Mouse (Mus musculus) midbrain, embryonic 13.5 days (tissue): ENCODE measurements at regions not wholly inside any gene's neighbourhood (a gene's known extent, or its start where the extent isn't known, plus 50 kb on each side); places are given as distances from the start of the nearest gene placed in this dataset.

Experiments used
- ATAC-seq: fragments of 200-750 bp; cut with Nextera tagmentation; 2 replicates; pipeline ENCODE4 v1.8.0; 2017; ENCODE audit warnings: mild to moderate bottlenecking, moderate TSS enrichment, moderate library complexity
- H3K27ac ChIP-seq: fragments of 300-500 bp; sonication (generic); 2 replicates; pipeline ENCODE4 v1.5.1; 2015; ENCODE audit warnings: inconsistent platforms, mild to moderate bottlenecking, moderate library complexity
- H3K27me3 ChIP-seq: fragments of 300-500 bp; sonication (generic); 2 replicates; pipeline ENCODE4 v1.6.1; 2015; ENCODE audit warnings: mild to moderate bottlenecking, inconsistent platforms
- H3K36me3 ChIP-seq: fragments of 300-500 bp; sonication (generic); 2 replicates; pipeline ENCODE4 v1.6.1; 2015; ENCODE audit warnings: mild to moderate bottlenecking, inconsistent platforms
- H3K4me1 ChIP-seq: fragments of 300-500 bp; sonication (generic); replicated peaks from 2 replicates; pipeline ENCODE4 v1.6.1; 2015; ENCODE audit warnings: inconsistent platforms
- H3K4me2 ChIP-seq: fragments of 300-500 bp; sonication (generic); replicated peaks from 2 replicates; pipeline ENCODE4 v1.6.1; 2015; ENCODE audit warnings: moderate library complexity, mild to moderate bottlenecking, inconsistent platforms
- H3K4me3 ChIP-seq: fragments of 300-500 bp; sonication (generic); replicated peaks from 2 replicates; pipeline ENCODE4 v1.5.1; 2015; ENCODE audit warnings: mild to moderate bottlenecking, inconsistent platforms
- H3K9ac ChIP-seq: fragments of 300-500 bp; sonication (generic); replicated peaks from 2 replicates; pipeline ENCODE4 v1.6.1; 2015; ENCODE audit warnings: mild to moderate bottlenecking, inconsistent platforms
- H3K9me3 ChIP-seq: fragments of 300-500 bp; sonication (generic); 2 replicates; pipeline ENCODE4 v1.6.1; 2016; ENCODE audit warnings: mild to moderate bottlenecking, inconsistent platforms
- WGBS: fragments of 180-500 bp; shearing (Covaris S2); methylation state at CpG from one replicate; pipeline ENCODE4 v1.1.7; 2015; 5-methylcytosine and 5-hydroxymethylcytosine counted together

DNA sequence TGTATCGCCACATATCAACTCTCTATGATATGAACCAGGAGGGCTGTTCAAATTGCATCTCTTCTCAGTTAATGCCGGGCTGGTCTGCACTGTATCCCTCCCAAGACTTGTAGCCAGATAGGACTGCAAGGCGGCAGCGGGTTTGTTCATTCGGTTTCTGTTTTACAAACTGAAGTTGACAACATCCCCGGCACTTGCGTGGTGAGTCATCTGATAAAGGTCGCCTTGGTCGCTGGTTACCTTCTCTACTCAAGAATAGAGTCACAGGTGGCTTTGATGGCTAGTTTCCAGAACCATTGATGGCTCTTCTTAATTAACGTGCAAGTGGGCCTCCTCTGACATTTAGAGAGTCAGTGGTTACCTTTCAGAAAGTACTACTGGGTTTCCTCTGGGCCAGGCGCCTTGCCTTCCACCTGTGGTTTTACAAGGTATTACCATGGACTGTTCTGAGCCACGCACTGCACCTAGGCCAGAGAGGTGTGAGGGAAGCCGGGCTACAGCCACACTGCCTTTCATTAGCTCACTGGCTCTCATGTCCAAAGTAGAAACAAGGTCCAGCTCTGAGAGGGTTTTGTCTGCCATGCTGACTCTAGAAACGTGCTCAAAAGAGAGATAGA lies 1266.9 kb upstream of the A1bg start:
- no peaks in the 10 kb centered on the region for H3K36me3 ChIP-seq
- 90% methylated on average over 14 of the region's 14 CpGs for WGBS
- H3K27me3 ChIP-seq, result no peaks in the 10 kb centered on the region
- no peak overlapping the region for H3K4me2 ChIP-seq
- H3K9me3 ChIP-seq, result no peaks in the 10 kb centered on the region
- H3K4me1 ChIP-seq, result no peaks in the 10 kb centered on the region
- H3K4me3 ChIP-seq, result no peak overlapping the region
- H3K27ac ChIP-seq, result no peak overlapping the region
- H3K9ac ChIP-seq, result no peak overlapping the region
- ATAC-seq, result no peak

DNA sequence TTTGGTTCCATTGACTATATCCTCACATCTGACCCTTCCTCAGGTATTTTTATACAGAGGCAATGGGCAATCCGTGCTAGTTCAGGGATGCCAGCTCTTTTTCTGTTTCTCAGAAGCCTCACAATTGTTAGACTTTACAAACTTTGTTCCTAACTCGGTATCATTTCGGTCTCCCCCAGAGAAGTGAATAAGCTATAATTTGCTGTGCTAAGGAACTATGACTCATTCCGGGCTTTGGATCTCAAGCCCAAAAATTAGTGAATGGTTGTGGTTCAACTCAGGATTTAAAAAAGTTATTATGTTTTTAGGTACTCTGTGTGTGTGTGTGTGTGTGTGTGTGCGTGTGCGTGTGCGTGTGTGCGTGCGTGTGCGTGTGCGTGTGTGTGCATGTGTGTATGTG lies 1263.7 kb upstream of the A1bg start:
- Histone ChIP-seq H3K27me3 (no peaks in the 10 kb centered on the region), H3K4me1 (no peaks in the 10 kb centered on the region), H3K36me3 (no peaks in the 10 kb centered on the region), H3K4me2 (no peak overlapping the region), H3K4me3 (no peak overlapping the region), H3K9me3 (no peaks in the 10 kb centered on the region), H3K9ac (no peak overlapping the region), H3K27ac (no peak overlapping the region)
- ATAC-seq, result no peak
- 95% methylated on average over 11 of the region's 11 CpGs for WGBS

DNA sequence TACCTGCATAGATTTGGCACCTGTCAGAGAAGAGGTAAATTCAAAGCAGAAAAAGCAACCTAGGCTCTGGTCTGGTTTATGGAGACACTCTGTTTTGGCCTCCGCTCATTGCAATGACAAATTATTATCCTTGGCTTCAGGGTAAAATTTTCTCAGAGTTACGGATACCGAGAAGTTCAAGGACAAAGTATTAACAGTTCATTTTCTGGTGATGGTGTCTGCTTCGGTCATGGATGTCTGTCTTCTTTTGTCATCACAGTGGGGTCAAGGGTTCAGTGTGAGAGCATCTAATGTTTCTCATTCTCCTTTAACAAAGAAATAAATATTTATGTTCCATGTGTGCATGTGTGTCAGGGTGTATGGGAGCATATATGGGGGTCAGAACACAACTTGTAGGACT lies 1261.0 kb upstream of the A1bg start:
- Histone ChIP-seq H3K27ac (no peak overlapping the region), H3K27me3 (no peaks in the 10 kb centered on the region), H3K4me2 (no peak overlapping the region), H3K4me1 (no peaks in the 10 kb centered on the region), H3K4me3 (no peak overlapping the region), H3K9me3 (no peaks in the 10 kb centered on the region), H3K9ac (no peak overlapping the region), H3K36me3 (no peaks in the 10 kb centered on the region)
- ATAC-seq, result no peak
- WGBS, result 98% methylated on average over 4 of the region's 4 CpGs

DNA sequence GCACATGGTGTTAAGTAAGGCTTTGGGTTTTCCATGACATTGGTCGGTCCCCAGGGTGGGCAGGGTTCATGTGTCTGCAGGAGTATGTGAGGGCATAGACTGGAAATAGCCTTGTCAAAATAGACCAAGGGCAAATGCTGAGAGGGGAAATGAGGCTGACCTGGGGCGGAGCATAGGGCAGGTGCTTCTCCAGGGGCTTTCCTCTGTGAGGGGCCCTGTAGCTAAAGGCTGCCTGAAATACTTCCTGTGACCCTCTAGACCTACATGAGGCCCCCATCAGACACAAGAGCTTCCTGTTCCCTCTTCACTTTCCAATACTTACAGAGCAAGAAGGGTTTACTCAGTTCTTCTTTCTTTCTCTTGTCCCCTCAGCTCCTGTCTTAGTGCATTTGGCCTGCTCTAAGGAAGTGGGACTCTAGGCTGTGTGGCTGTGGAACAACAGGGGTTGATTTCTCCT lies 1258.7 kb upstream of the A1bg start:
- no peak for ATAC-seq
- Histone ChIP-seq H3K27ac (no peak overlapping the region), H3K4me1 (no peaks in the 10 kb centered on the region), H3K36me3 (no peaks in the 10 kb centered on the region), H3K9me3 (no peaks in the 10 kb centered on the region), H3K4me2 (no peak overlapping the region), H3K4me3 (no peak overlapping the region), H3K27me3 (no peaks in the 10 kb centered on the region), H3K9ac (no peak overlapping the region)
- WGBS, result 89% methylated on average over 2 of the region's 2 CpGs

DNA sequence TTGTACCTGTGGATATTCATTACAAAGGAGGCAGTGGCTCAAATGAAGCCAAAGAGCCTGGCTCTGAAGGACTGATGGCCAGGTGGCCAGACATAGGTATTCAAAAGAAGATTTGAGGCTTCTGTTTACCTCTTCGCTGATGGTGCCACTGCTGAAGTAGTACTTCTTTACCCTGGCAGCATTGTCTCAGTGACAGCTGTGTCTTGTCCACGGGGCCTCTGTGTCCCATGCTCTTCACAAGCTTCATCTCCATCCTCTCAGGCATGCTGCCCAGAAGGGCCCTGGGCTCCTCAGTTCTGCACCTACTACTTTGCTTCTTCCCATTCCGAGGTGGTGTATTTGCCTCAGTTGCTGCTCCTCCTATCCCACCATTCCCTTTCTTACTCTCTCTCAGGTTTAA lies 1257.9 kb upstream of the A1bg start:
- no peak for ATAC-seq
- H3K9ac ChIP-seq, result no peak overlapping the region
- H3K4me2 ChIP-seq, result no peak overlapping the region
- no peaks in the 10 kb centered on the region for H3K27me3 ChIP-seq
- H3K4me3 ChIP-seq, result no peak overlapping the region
- no peaks in the 10 kb centered on the region for H3K9me3 ChIP-seq
- H3K4me1 ChIP-seq, result no peaks in the 10 kb centered on the region
- no peaks in the 10 kb centered on the region for H3K36me3 ChIP-seq
- 92% methylated on average over 3 of the region's 3 CpGs for WGBS
- H3K27ac ChIP-seq, result no peak overlapping the region

DNA sequence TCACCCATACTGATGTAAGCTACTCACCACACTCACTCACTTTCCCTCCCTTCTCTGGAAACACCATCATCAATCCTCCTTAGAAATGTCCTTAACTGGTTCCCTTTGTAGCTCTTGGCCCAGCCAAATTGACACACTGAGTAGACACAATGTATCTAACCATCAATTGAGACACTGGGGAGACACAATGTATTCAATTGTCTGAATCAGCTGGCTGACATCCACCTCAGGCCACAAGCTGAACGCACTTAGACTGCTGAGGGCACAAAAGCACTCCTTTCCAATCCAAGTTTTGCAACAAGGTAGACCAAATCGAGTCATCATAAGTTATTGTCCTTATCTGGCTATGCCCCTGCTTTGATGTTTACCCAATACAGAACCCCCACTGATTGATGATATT lies 1257.0 kb upstream of the A1bg start:
- Histone ChIP-seq H3K4me1 (no peaks in the 10 kb centered on the region), H3K9me3 (no peaks in the 10 kb centered on the region), H3K4me2 (no peak overlapping the region), H3K4me3 (no peak overlapping the region), H3K36me3 (no peaks in the 10 kb centered on the region), H3K9ac (no peak overlapping the region), H3K27ac (no peak overlapping the region), H3K27me3 (no peaks in the 10 kb centered on the region)
- ATAC-seq, result no peak
- 81% methylated on average over 2 of the region's 2 CpGs for WGBS

DNA sequence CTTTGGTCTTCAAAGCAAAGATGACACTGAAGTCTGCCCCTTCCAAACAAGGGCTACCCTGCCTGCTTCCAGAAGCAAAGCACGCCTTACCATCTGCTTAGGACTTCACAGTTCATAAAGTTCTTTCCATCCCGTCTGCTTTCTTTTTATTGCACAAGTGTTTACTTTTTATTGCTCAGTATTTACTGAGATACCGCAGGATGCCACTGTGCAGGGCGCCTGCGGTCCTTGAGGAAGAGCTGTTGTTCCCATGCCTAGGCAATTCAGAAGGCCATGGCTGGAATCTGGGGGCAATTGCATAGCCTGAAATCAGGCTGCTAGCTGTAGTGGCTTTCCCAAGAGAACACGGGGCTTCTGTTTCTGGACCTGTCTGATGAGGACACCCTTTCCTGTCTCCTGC lies 1255.8 kb upstream of the A1bg start:
- H3K27ac ChIP-seq, result no peak overlapping the region
- H3K4me2 ChIP-seq, result no peak overlapping the region
- H3K9ac ChIP-seq, result no peak overlapping the region
- 94% methylated on average over 6 of the region's 6 CpGs for WGBS
- no peak overlapping the region for H3K4me3 ChIP-seq
- H3K4me1 ChIP-seq, result no peaks in the 10 kb centered on the region
- no peaks in the 10 kb centered on the region for H3K9me3 ChIP-seq
- ATAC-seq, result no peak
- H3K36me3 ChIP-seq, result no peaks in the 10 kb centered on the region
- H3K27me3 ChIP-seq, result no peaks in the 10 kb centered on the region

DNA sequence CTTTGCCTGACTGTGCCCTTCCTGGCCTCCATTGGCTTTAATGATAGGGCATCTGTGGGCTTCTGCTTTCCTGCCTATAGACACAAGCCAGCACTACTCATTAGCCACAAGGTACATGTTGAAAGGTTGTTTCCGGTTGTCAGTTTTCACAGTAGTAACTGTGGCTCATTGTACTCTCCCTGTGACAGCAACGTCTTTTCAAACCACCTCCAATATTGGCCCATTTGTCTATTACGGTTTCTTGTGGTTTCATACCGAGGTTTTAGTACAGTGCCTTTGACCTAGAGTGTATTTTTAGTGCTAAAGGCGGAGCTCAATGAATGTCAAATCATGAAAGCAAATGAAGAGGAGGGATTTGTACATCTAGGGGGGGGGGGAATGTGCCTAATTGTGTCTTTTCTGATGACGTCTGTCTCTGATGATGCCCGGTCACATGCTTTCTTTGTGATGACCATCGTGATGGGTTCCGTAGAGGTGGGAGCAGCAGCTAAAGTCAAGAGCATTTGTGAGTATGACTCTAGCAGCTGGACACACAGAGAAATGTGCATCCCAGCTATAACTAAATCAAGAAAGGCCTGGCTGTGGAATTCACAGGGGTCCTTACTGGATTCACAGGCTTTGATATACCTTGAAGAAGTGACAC lies 1255.1 kb upstream of the A1bg start:
- Histone ChIP-seq H3K4me1 (no peaks in the 10 kb centered on the region), H3K36me3 (no peaks in the 10 kb centered on the region), H3K9ac (no peak overlapping the region), H3K4me2 (no peak overlapping the region), H3K9me3 (no peaks in the 10 kb centered on the region), H3K4me3 (no peak overlapping the region), H3K27ac (no peak overlapping the region), H3K27me3 (no peaks in the 10 kb centered on the region)
- WGBS, result 95% methylated on average over 9 of the region's 9 CpGs
- ATAC-seq, result no peak

DNA sequence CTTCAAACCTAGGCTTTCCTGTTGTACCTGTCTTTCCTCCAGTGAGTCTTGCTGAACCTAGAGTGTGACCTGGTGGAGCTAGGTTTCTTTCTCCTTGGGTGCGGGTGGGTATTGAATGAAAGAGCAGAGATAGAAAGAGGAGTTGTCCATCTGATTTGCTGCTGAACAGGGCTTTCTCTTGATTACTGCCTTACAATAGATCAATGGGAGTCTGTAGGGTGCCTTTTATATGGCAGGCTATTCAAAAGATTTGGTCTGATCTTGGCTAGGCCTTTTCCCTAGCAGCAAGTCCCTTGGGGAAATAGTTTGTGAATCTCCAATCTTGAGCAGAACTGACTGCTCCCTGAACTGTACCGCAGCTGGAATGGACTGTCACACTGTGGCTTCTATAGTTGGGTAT lies 1253.3 kb upstream of the A1bg start:
- no peaks in the 10 kb centered on the region for H3K27me3 ChIP-seq
- no peaks in the 10 kb centered on the region for H3K36me3 ChIP-seq
- no peaks in the 10 kb centered on the region for H3K9me3 ChIP-seq
- no peak overlapping the region for H3K4me3 ChIP-seq
- H3K4me1 ChIP-seq, result no peaks in the 10 kb centered on the region
- no peak for ATAC-seq
- H3K4me2 ChIP-seq, result no peak overlapping the region
- WGBS, result 40% methylated on average over 2 of the region's 2 CpGs
- no peak overlapping the region for H3K27ac ChIP-seq
- no peak overlapping the region for H3K9ac ChIP-seq

DNA sequence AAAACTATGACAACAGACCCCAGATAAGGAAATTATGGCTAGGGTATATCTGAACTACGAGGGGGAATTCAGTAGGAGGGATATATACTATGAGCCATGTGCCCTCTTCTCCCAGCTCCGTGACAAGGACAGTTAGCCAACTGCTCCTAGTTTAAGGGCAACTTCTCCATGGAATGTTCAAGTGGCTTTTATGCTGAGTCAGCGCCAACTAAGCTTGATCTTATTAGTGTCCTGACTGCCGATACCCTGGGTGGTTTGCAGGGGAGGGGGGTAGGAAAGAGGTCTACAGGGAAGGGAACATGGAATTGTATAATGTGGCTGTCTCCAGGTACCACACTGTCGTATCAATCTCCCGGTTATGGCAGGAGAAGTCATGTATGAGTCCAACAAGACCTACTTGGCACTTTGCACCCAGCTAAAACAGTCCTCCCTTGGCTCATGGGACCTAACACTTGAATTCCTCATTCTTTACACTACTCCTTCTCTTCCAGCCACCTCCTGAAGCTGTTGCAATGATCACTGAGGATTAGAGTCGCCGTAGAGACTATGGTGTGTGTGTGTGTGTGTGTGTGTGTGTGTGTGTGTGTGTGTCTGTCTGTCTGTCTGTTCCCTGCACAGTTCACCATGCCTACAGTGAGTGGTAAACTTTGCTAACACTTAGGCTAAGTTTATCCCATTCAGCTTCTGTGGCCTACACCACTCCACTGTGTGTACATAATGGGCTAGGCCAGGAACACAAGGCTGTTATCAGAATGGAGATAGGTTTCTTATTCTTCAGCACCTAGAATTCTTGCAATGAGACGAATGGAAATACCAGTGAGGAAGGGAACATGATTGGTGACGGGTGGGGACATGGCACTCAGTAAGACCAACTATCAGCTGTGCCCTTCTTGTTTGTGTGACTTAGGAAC lies 1251.1 kb upstream of the A1bg start:
- H3K27me3 ChIP-seq, result no peaks in the 10 kb centered on the region
- H3K9me3 ChIP-seq, result no peaks in the 10 kb centered on the region
- no peak overlapping the region for H3K4me2 ChIP-seq
- no peaks in the 10 kb centered on the region for H3K4me1 ChIP-seq
- no peaks in the 10 kb centered on the region for H3K36me3 ChIP-seq
- no peak for ATAC-seq
- no peak overlapping the region for H3K4me3 ChIP-seq
- 92% methylated on average over 10 of the region's 10 CpGs for WGBS
- H3K27ac ChIP-seq, result no peak overlapping the region
- H3K9ac ChIP-seq, result no peak overlapping the region

DNA sequence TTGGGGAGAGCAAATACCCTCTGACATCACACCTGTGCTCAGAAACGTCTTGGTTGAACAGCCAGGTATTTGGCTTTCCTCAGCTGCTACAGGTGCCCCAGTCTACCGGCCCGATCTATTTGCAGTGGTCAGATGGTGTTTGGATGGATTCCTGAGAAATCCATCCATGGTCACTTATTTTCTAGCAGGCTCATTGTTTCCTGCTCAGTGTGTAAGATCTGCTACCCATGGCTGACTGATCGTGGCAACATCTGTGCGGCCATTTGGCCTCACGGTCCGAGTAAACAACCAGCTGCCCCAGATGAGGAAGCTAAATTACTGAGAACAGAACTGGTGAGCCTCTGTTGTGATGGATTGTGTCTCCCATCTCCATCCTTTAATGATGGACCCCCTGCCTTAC lies 1248.8 kb upstream of the A1bg start:
- 77% methylated on average over 7 of the region's 7 CpGs for WGBS
- Histone ChIP-seq H3K9me3 (no peaks in the 10 kb centered on the region), H3K4me3 (no peak overlapping the region), H3K36me3 (no peaks in the 10 kb centered on the region), H3K4me1 (no peaks in the 10 kb centered on the region), H3K4me2 (no peak overlapping the region), H3K27me3 (no peaks in the 10 kb centered on the region), H3K9ac (no peak overlapping the region), H3K27ac (no peak overlapping the region)
- ATAC-seq, result no peak

DNA sequence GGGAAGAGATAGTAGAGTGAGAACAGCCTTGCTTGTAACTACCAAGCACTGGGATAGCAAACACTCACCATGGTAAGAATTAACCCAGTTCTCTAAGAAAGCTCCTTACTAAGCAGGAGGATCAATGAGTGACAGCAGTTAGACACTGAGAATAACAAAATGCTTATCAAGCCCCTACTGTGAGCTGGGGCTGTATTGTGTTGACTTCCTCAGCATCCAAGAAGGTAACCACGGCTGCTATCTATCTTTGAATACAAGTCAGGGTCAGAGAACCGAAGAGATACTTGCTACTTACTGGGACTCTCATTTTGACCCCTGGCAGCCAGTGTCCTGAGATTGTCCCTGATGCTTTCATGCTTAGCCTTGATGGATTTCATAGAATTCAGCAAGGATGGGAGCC lies 1248.4 kb upstream of the A1bg start:
- no peak for ATAC-seq
- Histone ChIP-seq H3K9me3 (no peaks in the 10 kb centered on the region), H3K36me3 (no peaks in the 10 kb centered on the region), H3K27ac (no peak overlapping the region), H3K4me3 (no peak overlapping the region), H3K4me1 (no peaks in the 10 kb centered on the region), H3K4me2 (no peak overlapping the region), H3K27me3 (no peaks in the 10 kb centered on the region), H3K9ac (no peak overlapping the region)
- WGBS, result 49% methylated on average over 2 of the region's 2 CpGs
